Mouse (Mus musculus): Measurements from ENCODE around the gene Rasal1.

DNA sequence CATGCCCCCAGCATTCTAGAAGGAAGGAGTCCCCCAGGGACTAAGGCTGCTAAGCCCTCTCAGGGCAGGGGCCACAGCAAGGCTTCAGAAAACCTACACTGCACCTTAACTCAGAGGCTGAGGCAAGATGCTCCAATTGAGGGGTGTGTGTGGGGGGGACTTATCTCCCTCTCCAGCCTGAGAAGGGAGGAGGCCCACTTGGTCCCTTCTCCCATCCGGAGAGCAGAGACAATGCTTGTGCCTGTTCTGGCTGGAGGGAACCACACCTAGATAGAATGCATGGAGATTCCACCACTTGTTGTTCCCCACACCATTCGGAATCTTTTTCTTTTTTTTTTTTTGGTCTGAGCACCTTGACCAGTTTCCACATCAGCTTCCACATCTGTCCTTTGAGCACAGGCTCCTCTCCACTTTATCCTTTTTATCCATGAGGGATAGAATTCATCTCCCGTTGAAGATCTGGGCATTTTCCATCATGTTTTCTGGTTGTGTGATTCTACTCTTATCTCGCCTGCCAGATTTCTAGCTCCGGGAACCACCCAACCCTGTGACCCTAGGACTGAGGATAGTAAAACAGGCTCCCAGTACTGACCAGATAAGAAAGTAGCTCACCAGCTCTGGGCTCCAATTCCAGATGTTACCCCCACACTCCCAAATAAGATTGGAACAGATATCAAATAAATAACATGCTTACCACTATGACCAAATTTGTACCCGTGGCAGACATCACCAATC, 38.3 kb downstream of the Rasal1 start:
- TF ChIP-seq CTCF (IDR thresholded peaks at IDR 0.05; ENCODE audit: low read depth) = no peak
- no peak for TF ChIP-seq EP300 (optimal IDR thresholded peaks at IDR 0.05)

Measured in stomach, postnatal 0 days (tissue).